24 mouse cellular contexts compared by ENCODE assay signal in the genomic region with DNA sequence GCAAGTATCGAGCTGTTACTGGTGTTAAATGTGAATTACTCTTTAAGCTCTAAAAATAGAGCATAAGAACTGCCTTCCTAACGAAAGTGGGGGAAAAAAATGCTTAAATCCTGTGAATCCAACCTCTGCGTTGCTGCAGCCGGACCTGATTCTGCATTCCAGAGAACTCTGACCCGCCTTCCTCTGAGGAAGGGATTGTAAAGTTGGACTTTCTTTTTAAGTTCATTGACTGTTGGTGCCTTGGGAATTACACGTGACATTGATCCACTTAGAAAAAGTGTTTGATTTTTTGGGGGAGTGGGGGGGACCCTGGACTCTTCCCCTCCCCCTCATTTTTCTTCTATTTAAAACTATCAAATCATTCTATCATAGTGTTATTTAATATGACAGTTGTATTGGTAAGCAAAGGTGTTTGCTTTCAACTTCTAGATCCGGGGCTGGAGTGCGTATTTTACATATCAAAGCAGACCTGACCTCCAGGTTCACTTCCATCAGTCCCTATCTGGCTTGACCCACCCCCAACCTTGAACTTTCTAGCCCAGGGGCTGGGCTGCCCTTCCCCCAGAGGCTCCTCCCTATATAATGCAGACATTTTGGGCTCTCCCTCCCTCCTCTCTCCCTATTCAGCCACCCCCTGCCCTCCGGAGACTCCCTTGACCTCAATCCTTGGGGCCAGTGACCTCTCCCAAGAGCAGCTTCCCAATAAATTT. TPM values are rescaled to one million over a fixed set of nuclear protein-coding genes. Genes with fewer than 3 reads are reported as not detected.
DNase-seq lines count a peak whose midpoint lies in the region; ATAC-seq and TF ChIP-seq lines count a peak whose summit lies in the region.
"Had no signal": no experiment of that assay in that cellular context is flagged by ENCODE, and none has a peak within 500 bp of the region (broad histone marks: within the 10 kb centered on the region; RNA-seq: fewer than 3 reads in every experiment).

No protein-coding gene starts in this region.

- H3K9ac ChIP-seq in kidney, embryonic 16.5 days (replicated peaks; ENCODE audit: low read length), result no peak overlapping the region
- H3K9ac ChIP-seq in stomach, embryonic 14.5 days (replicated peaks; ENCODE audit: low read depth, low read length), result no peak overlapping the region
- H3K9ac ChIP-seq in stomach, postnatal 0 days (ENCODE audit: low read length), result no peak overlapping the region
- H3K9ac ChIP-seq in stomach, embryonic 15.5 days, result no peak overlapping the region
- H3K9ac ChIP-seq: embryonic facial prominence, embryonic 13.5 days; hindbrain, embryonic 15.5 days; limb, embryonic 12.5 days; liver, embryonic 13.5 days; lung, embryonic 14.5 days; midbrain, embryonic 12.5 days had no signal

- 47% methylated on average over 9 of the region's 9 CpGs for WGBS in kidney, embryonic 16.5 days
- WGBS in stomach, embryonic 14.5 days, result 39% methylated on average over 9 of the region's 9 CpGs
- 37% methylated on average over 9 of the region's 9 CpGs for WGBS in stomach, postnatal 0 days
- 41% methylated on average over 9 of the region's 9 CpGs for WGBS in stomach, embryonic 15.5 days

- no peak for TF ChIP-seq POLR2A in embryonic fibroblast, embryonic 13.5 days (IDR thresholded peaks at IDR 0.05; ENCODE audit: low read depth, low read length)

- H3K9me3 ChIP-seq in kidney, embryonic 16.5 days (ENCODE audit: low read length), result no peaks in the 10 kb centered on the region
- H3K9me3 ChIP-seq in stomach, embryonic 14.5 days (ENCODE audit: control insufficient read depth, low read depth, low read length), result no peaks in the 10 kb centered on the region
- no peaks in the 10 kb centered on the region for H3K9me3 ChIP-seq in stomach, postnatal 0 days (ENCODE audit: control insufficient read depth, low read length)
- no peaks in the 10 kb centered on the region for H3K9me3 ChIP-seq in stomach, embryonic 15.5 days
- H3K9me3 ChIP-seq: embryonic facial prominence, embryonic 13.5 days; heart, embryonic 10.5 days; hindbrain, embryonic 15.5 days; limb, embryonic 12.5 days; liver, embryonic 13.5 days; midbrain, embryonic 12.5 days had no signal

- H3K27ac ChIP-seq in kidney, embryonic 16.5 days (ENCODE audit: low read length), result peak overlapping the region; percentile 34; the same call in 1 of the 2 replicates
- H3K27ac ChIP-seq in stomach, embryonic 14.5 days (ENCODE audit: low read length), result peak overlapping the region; percentile 52; the same call in 1 of the 2 replicates
- no peak overlapping the region for H3K27ac ChIP-seq in stomach, postnatal 0 days (replicated peaks)
- H3K27ac ChIP-seq in embryonic fibroblast, embryonic 13.5 days (ENCODE audit: insufficient read depth, low read length), result peak overlapping the region; percentile 41
- H3K27ac ChIP-seq in stomach, embryonic 15.5 days, result peak overlapping the region; percentile 18; the same call in 1 of the 2 replicates
- H3K27ac ChIP-seq: embryonic facial prominence, embryonic 13.5 days; heart, embryonic 10.5 days; hindbrain, embryonic 15.5 days; liver, embryonic 13.5 days; midbrain, embryonic 12.5 days had no signal

- H3K27me3 ChIP-seq in kidney, embryonic 16.5 days (ENCODE audit: insufficient read depth, low read length), result no peaks in the 10 kb centered on the region
- no peaks in the 10 kb centered on the region for H3K27me3 ChIP-seq in stomach, embryonic 14.5 days (ENCODE audit: control insufficient read depth, insufficient read depth, low read length)
- H3K27me3 ChIP-seq in stomach, postnatal 0 days (ENCODE audit: control insufficient read depth, insufficient read depth, low read length), result no peaks in the 10 kb centered on the region
- no peaks in the 10 kb centered on the region for H3K27me3 ChIP-seq in stomach, embryonic 15.5 days (replicated peaks)
- H3K27me3 ChIP-seq: embryonic facial prominence, embryonic 13.5 days; hindbrain, embryonic 15.5 days; limb, embryonic 12.5 days; liver, embryonic 13.5 days; midbrain, embryonic 12.5 days had no signal

- TF ChIP-seq CTCF in stomach, postnatal 0 days (IDR thresholded peaks at IDR 0.05; ENCODE audit: low read depth), result no peak
- TF ChIP-seq CTCF in embryonic fibroblast, embryonic 13.5 days (IDR thresholded peaks at IDR 0.05; ENCODE audit: borderline replicate concordance, insufficient read depth, low read length), result no peak

- no peak overlapping the region for H3K4me2 ChIP-seq in kidney, embryonic 16.5 days (replicated peaks; ENCODE audit: low read depth, low read length)
- H3K4me2 ChIP-seq in stomach, embryonic 14.5 days (replicated peaks; ENCODE audit: low read depth, low read length), result no peak overlapping the region
- H3K4me2 ChIP-seq in stomach, postnatal 0 days (replicated peaks; ENCODE audit: low read depth), result no peak overlapping the region
- H3K4me2 ChIP-seq in stomach, embryonic 15.5 days, result no peak overlapping the region
- H3K4me2 ChIP-seq: embryonic facial prominence, embryonic 13.5 days; hindbrain, embryonic 15.5 days; limb, embryonic 12.5 days; lung, embryonic 14.5 days; midbrain, embryonic 12.5 days had no signal

- TF ChIP-seq EP300 in stomach, postnatal 0 days (optimal IDR thresholded peaks at IDR 0.05), result no peak

- peaks cover 45% of the 10 kb centered on the region for H3K4me1 ChIP-seq in kidney, embryonic 16.5 days (ENCODE audit: insufficient read depth, low read length)
- H3K4me1 ChIP-seq in stomach, embryonic 14.5 days (ENCODE audit: control insufficient read depth, insufficient read depth, low read length), result peaks cover 21% of the 10 kb centered on the region
- peaks cover 3% of the 10 kb centered on the region; the same call in 1 of the 2 replicates for H3K4me1 ChIP-seq in stomach, postnatal 0 days (replicated peaks; ENCODE audit: control insufficient read depth, insufficient read depth)
- peaks cover 3% of the 10 kb centered on the region; the same call in 1 of the 2 replicates for H3K4me1 ChIP-seq in embryonic fibroblast, embryonic 13.5 days (ENCODE audit: control insufficient read depth, insufficient read depth, low read length)
- H3K4me1 ChIP-seq in stomach, embryonic 15.5 days, result peaks cover 22% of the 10 kb centered on the region
- H3K4me1 ChIP-seq: hindbrain, embryonic 15.5 days had no signal

- ATAC-seq in kidney, embryonic 16.5 days (ENCODE audit: low FRiP score, low TSS enrichment), result no peak
- ATAC-seq in stomach, embryonic 14.5 days (ENCODE audit: insufficient number of reproducible peaks, insufficient read depth, low FRiP score, low read depth), result no peak
- ATAC-seq in stomach, postnatal 0 days (ENCODE audit: low FRiP score, low TSS enrichment), result no peak
- ATAC-seq in stomach, embryonic 15.5 days (ENCODE audit: insufficient read depth, low FRiP score, low read depth), result no peak
- ATAC-seq: forebrain, embryonic 14.5 days had no signal

- no peak for DNase-seq in kidney, adult 18-20 months
- no peak for DNase-seq in stomach, postnatal 0 days (ENCODE audit: low spot score)
- DNase-seq in left cerebral cortex, adult 8-10 months (ENCODE audit: low spot score in 2 of 2), result no peak
- no peak for DNase-seq in urinary bladder, postnatal 10 days (ENCODE audit: low spot score)
- DNase-seq: adrenal gland, postnatal 14 days; cerebellum, adult 2 months; cerebellum, postnatal 36 days; embryo, embryonic 11 days; heart, postnatal 4 days; kidney, adult 11 months; liver, embryonic 13.5 days; lung, embryonic 14.5 days; right cerebral cortex, postnatal 14 days; spleen, adult 18-20 months had no signal

- H3K36me3 ChIP-seq in kidney, embryonic 16.5 days (ENCODE audit: insufficient read depth, low read length), result no peaks in the 10 kb centered on the region
- H3K36me3 ChIP-seq in stomach, embryonic 14.5 days (ENCODE audit: control insufficient read depth, insufficient read depth, low read length), result no peaks in the 10 kb centered on the region
- H3K36me3 ChIP-seq in stomach, postnatal 0 days (ENCODE audit: control insufficient read depth, insufficient read depth, low read length), result no peaks in the 10 kb centered on the region
- no peaks in the 10 kb centered on the region for H3K36me3 ChIP-seq in stomach, embryonic 15.5 days
- H3K36me3 ChIP-seq: embryonic facial prominence, embryonic 13.5 days; hindbrain, embryonic 15.5 days had no signal

- no peak overlapping the region for H3K4me3 ChIP-seq in kidney, embryonic 16.5 days (ENCODE audit: low read length)
- H3K4me3 ChIP-seq in stomach, embryonic 14.5 days (ENCODE audit: low read depth, low read length), result no peak overlapping the region
- H3K4me3 ChIP-seq in stomach, postnatal 0 days (ENCODE audit: low read depth, low read length), result no peak overlapping the region
- no peak overlapping the region for H3K4me3 ChIP-seq in embryonic fibroblast, embryonic 13.5 days (ENCODE audit: insufficient read depth, low read length)
- H3K4me3 ChIP-seq in stomach, embryonic 15.5 days (replicated peaks), result no peak overlapping the region
- H3K4me3 ChIP-seq: embryonic facial prominence, embryonic 13.5 days; heart, embryonic 10.5 days; hindbrain, embryonic 15.5 days; limb, embryonic 12.5 days; liver, embryonic 13.5 days; midbrain, embryonic 12.5 days had no signal

RNA-seq across cellular contexts. Expression of a gene that starts 19.6 kb away (rescaled TPM):
- 40.5 and 54.9 TPM in 2 replicates for polyA plus RNA-seq in kidney, embryonic 16.5 days (2015; fragmentation: Nextera tagmentation; extraction: Ambion mirVana)
- polyA plus RNA-seq in stomach, embryonic 14.5 days (2014; fragmentation: Nextera tagmentation; extraction: Ambion mirVana), result 37.6 and 41.3 TPM in 2 replicates
- 32.9 and 34.2 TPM in 2 replicates for polyA plus RNA-seq in stomach, postnatal 0 days (2015; fragmentation: Nextera tagmentation; extraction: Ambion mirVana)
- polyA plus RNA-seq in embryonic fibroblast, embryonic 13.5 days (2011; ENCODE audit: insufficient read length, low read depth, missing spikeins), result 30.2 and 37.9 TPM in 2 replicates
- 31.7 and 41.2 TPM in 2 replicates for polyA plus RNA-seq in stomach, embryonic 15.5 days (2015; fragmentation: Nextera tagmentation; extraction: Ambion mirVana)
- 10 to 100 TPM; 23.5 to 30.4 (median 25.6) TPM for total RNA-seq in left cerebral cortex, adult 8-10 months (2022)
